Mouse (Mus musculus) heart, adult 11 months (tissue): Measurements from ENCODE around the gene Synj1.
A peak's percentile ranks its signal among the peaks of the same experiment; 100 is the strongest.

Experiments used
- DNase-seq: peaks from one replicate; pipeline ENCODE4 v3.0.0; 2022

The Synj1 gene

GRCm38 (mm10) chr16:91009942-91010529 is 1.1 kb downstream of the Synj1 start:
- peak; percentile 89 for DNase-seq

- peak; percentile 75 for DNase-seq
These were observed 6.1 kb downstream of the Synj1 start for GRCm38 (mm10) chr16:91004915-91005538.

- peak; percentile 86 for DNase-seq
These were observed 10.0 kb downstream of the Synj1 start for GRCm38 (mm10) chr16:91001098-91001497.

GRCm38 (mm10) chr16:90999827-91000226 is 11.3 kb downstream of the Synj1 start:
- DNase-seq = peak; percentile 80

- DNase-seq = no peak
These were observed 13.3 kb downstream of the Synj1 start for GRCm38 (mm10) chr16:90997822-90998221.

- DNase-seq = no peak
These were observed 14.5 kb downstream of the Synj1 start for GRCm38 (mm10) chr16:90996327-90997243.

GRCm38 (mm10) chr16:90995498-90995897 is 15.6 kb downstream of the Synj1 start:
- DNase-seq = peak; percentile 82

- DNase-seq = peak; percentile 95
These were observed 16.1 kb downstream of the Synj1 start for GRCm38 (mm10) chr16:90995023-90995422.

GRCm38 (mm10) chr16:90989162-90989561 is 21.9 kb downstream of the Synj1 start:
- DNase-seq = peak; percentile 70

GRCm38 (mm10) chr16:90988665-90989064 is 22.4 kb downstream of the Synj1 start:
- no peak for DNase-seq

GRCm38 (mm10) chr16:90988039-90988438 is 23.1 kb downstream of the Synj1 start:
- DNase-seq = no peak

- DNase-seq = no peak
These were observed 40.1 kb downstream of the Synj1 start for GRCm38 (mm10) chr16:90971004-90971403.

- peak; percentile 64 for DNase-seq
These were observed 44.9 kb downstream of the Synj1 start for GRCm38 (mm10) chr16:90966241-90966640.

- DNase-seq = no peak
These were observed 46.8 kb downstream of the Synj1 start for GRCm38 (mm10) chr16:90964302-90964701.

- no peak for DNase-seq
These were observed 47.2 kb downstream of the Synj1 start for GRCm38 (mm10) chr16:90963866-90964265.

GRCm38 (mm10) chr16:90963231-90963630 is 47.9 kb downstream of the Synj1 start:
- peak; percentile 79 for DNase-seq

- DNase-seq = peak; percentile 71
These were observed 52.6 kb downstream of the Synj1 start for GRCm38 (mm10) chr16:90958301-90959085.

GRCm38 (mm10) chr16:90955494-90955893 is 55.6 kb downstream of the Synj1 start:
- peak; percentile 69 for DNase-seq

- peak; percentile 21 for DNase-seq
These were observed 57.3 kb downstream of the Synj1 start for GRCm38 (mm10) chr16:90953770-90954169.

GRCm38 (mm10) chr16:90953147-90953546 is 58.0 kb downstream of the Synj1 start:
- DNase-seq = peak; percentile 72

GRCm38 (mm10) chr16:90950354-90950963 is 60.6 kb downstream of the Synj1 start:
- peak; percentile 71 for DNase-seq

- peak; percentile 77 for DNase-seq
These were observed 64.1 kb downstream of the Synj1 start for GRCm38 (mm10) chr16:90946977-90947376.
